Mouse (Mus musculus): Measurements from ENCODE around the gene Ddx17.

DNA sequence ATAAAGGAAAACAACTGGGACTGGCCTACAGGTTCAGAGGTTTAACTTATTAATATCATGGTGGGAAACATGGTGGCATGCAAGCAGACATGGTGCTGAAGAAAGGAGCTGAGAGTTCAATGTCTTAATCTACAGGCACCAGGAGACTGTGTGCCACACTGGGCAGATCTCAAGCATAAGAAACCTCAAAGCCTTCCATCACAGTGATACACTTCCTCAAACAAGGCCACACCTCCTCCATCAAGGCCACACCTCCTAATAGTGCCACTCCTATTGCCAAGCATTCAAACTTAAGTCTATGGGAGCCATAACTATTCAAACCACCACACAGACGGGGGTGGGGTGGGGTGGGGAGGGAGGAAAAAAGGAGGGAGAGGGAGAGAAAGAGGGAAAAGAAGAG is 35.0 kb upstream of the Ddx17 start:
- TF ChIP-seq POLR2A (IDR thresholded peaks at IDR 0.05; ENCODE audit: control insufficient read depth, extremely low read depth, insufficient read depth, low read length, poor library complexity) (no peak), CTCF (IDR thresholded peaks at IDR 0.05; ENCODE audit: borderline replicate concordance, control insufficient read depth, extremely low read depth, insufficient read depth, low read length, poor library complexity) (no peak)

Measured in thymus, adult 2 months (tissue).